Mouse (Mus musculus) neural tube, embryonic 11.5 days (tissue): ENCODE data around the gene Prpf4b. TPM values are rescaled to one million over a fixed set of nuclear protein-coding genes. Genes with fewer than 3 reads are reported as not detected.

Experiments used
- ATAC-seq: fragments of 200-750 bp; cut with Nextera tagmentation; 2 replicates; pipeline ENCODE4 v1.8.0; 2017; ENCODE audit warnings: moderate number of reproducible peaks, mild to moderate bottlenecking, moderate TSS enrichment, moderate library complexity; ENCODE audit not compliant: insufficient read depth, low FRiP score, low TSS enrichment
- DNase-seq: peaks from one replicate; pipeline ENCODE4 v3.0.0-alpha.2; 2015; ENCODE audit warnings: low spot score
- H3K27ac ChIP-seq: fragments of 300-500 bp; sonication (generic); 2 replicates; pipeline ENCODE4 v1.5.1; 2014; ENCODE audit warnings: low read depth, mild to moderate bottlenecking, low read length
- H3K27me3 ChIP-seq: fragments of 300-500 bp; sonication (generic); 2 replicates; pipeline ENCODE4 v1.6.1; 2014; ENCODE audit warnings: mild to moderate bottlenecking, low read length, mixed read lengths; ENCODE audit not compliant: control insufficient read depth, insufficient read depth
- H3K36me3 ChIP-seq: fragments of 300-500 bp; sonication (generic); 2 replicates; pipeline ENCODE4 v1.6.1; 2014; ENCODE audit warnings: mild to moderate bottlenecking, low read length, moderate library complexity, mixed read lengths; ENCODE audit not compliant: control insufficient read depth, insufficient read depth
- H3K4me1 ChIP-seq: fragments of 300-500 bp; sonication (generic); 2 replicates; pipeline ENCODE4 v1.6.1; 2014; ENCODE audit warnings: low read length, mixed read lengths; ENCODE audit not compliant: control insufficient read depth, insufficient read depth
- H3K4me2 ChIP-seq: fragments of 300-500 bp; sonication (generic); 2 replicates; pipeline ENCODE4 v1.6.1; 2014; ENCODE audit warnings: low read depth, mild to moderate bottlenecking, moderate library complexity
- H3K4me3 ChIP-seq: fragments of 300-500 bp; sonication (generic); 2 replicates; pipeline ENCODE4 v1.5.1; 2014; ENCODE audit warnings: low read depth, low read length
- H3K9ac ChIP-seq: fragments of 300-500 bp; sonication (generic); 2 replicates; pipeline ENCODE4 v1.6.1; 2014; ENCODE audit warnings: mild to moderate bottlenecking, low read length
- H3K9me3 ChIP-seq: fragments of 300-500 bp; sonication (generic); 2 replicates; pipeline ENCODE4 v1.6.1; 2016; ENCODE audit warnings: low read length; ENCODE audit not compliant: control insufficient read depth
- WGBS: fragments of 180-500 bp; shearing (Covaris S2); extraction: QIAGEN DNeasy Blood & Tissue Kit; methylation state at CpG from one replicate; pipeline ENCODE4 v1.1.7; 2014; 5-methylcytosine and 5-hydroxymethylcytosine counted together
- polyA plus RNA-seq: library from polyadenylated mRNA; unstranded; fragments of >200 nt; fragmentation: Nextera tagmentation; extraction: Ambion mirVana; gene quantifications from 2 replicates; pipeline ENCODE4 v1.2.1, GENCODE M21; 2014

Prpf4b gene
- polyA plus RNA-seq = 98.7 and 100.0 TPM in 2 replicates

- peak; percentile 82 for ATAC-seq
- peak; percentile 94 for DNase-seq
- Histone ChIP-seq H3K36me3 (no peaks in the 10 kb centered on the region), H3K4me2 (peak within 1 kb of the TSS; percentile 62), H3K27ac (peak within 1 kb of the TSS; percentile 96), H3K9me3 (no peaks in the 10 kb centered on the region), H3K4me3 (peak within 1 kb of the TSS; percentile 89), H3K9ac (peak within 1 kb of the TSS; percentile 94), H3K27me3 (no peaks in the 10 kb centered on the region), H3K4me1 (peaks cover 12% of the 10 kb centered on the region)
- WGBS = under 1% methylated on average over 40 of the region's 40 CpGs
Observed at GRCm38 (mm10) chr13:34875166-34875710, at the start of gene Prpf4b. TSS of gene Prpf4b (plus strand) at chr13:34875302.

- no peak for DNase-seq
- Histone ChIP-seq H3K27me3 (no peaks in the 10 kb centered on the region), H3K36me3 (no peaks in the 10 kb centered on the region), H3K9ac (no peak overlapping the region), H3K27ac (no peak overlapping the region), H3K4me3 (no peak overlapping the region), H3K4me2 (no peak overlapping the region), H3K9me3 (no peaks in the 10 kb centered on the region), H3K4me1 (peaks cover 3% of the 10 kb centered on the region; the same call in 1 of the 2 replicates)
- WGBS = 86% methylated on average over 3 of the region's 3 CpGs
- peak; percentile 58; the same call in 1 of the 2 replicates for ATAC-seq
Observed at GRCm38 (mm10) chr13:34826760-34827690, 48.1 kb upstream of the Prpf4b start.

- DNase-seq (no peak), ATAC-seq (no peak)
- WGBS = 79% methylated on average over 10 of the region's 10 CpGs
- no peak overlapping the region for H3K4me3 ChIP-seq
- no peaks in the 10 kb centered on the region for H3K36me3 ChIP-seq
- no peaks in the 10 kb centered on the region for H3K27me3 ChIP-seq
- H3K4me1 ChIP-seq = peaks cover 3% of the 10 kb centered on the region; the same call in 1 of the 2 replicates
- H3K4me2 ChIP-seq = no peak overlapping the region
- peak overlapping the region; percentile 53; the same call in 1 of the 2 replicates for H3K27ac ChIP-seq
- no peaks in the 10 kb centered on the region for H3K9me3 ChIP-seq
- H3K9ac ChIP-seq = no peak overlapping the region
Observed at GRCm38 (mm10) chr13:34827988-34828882, 46.9 kb upstream of the Prpf4b start.

- Histone ChIP-seq H3K9me3 (no peaks in the 10 kb centered on the region), H3K9ac (no peak overlapping the region), H3K4me2 (no peak overlapping the region), H3K4me1 (no peaks in the 10 kb centered on the region), H3K27ac (no peak overlapping the region), H3K4me3 (no peak overlapping the region), H3K36me3 (no peaks in the 10 kb centered on the region), H3K27me3 (no peaks in the 10 kb centered on the region)
- no peak for ATAC-seq
- no peak for DNase-seq
- 90% methylated on average over 4 of the region's 4 CpGs for WGBS
Observed at GRCm38 (mm10) chr13:34842851-34843250, 32.3 kb upstream of the Prpf4b start.

GRCm38 (mm10) chr13:34850759-34851158 is 24.3 kb upstream of the Prpf4b start:
- H3K36me3 ChIP-seq = no peaks in the 10 kb centered on the region
- H3K27ac ChIP-seq = no peak overlapping the region
- no peaks in the 10 kb centered on the region for H3K4me1 ChIP-seq
- H3K9me3 ChIP-seq = peaks cover 10% of the 10 kb centered on the region
- H3K27me3 ChIP-seq = no peaks in the 10 kb centered on the region
- WGBS = 88% methylated on average over 3 of the region's 3 CpGs
- H3K4me3 ChIP-seq = no peak overlapping the region
- DNase-seq (no peak), ATAC-seq (no peak)
- no peak overlapping the region for H3K4me2 ChIP-seq
- H3K9ac ChIP-seq = no peak overlapping the region

GRCm38 (mm10) chr13:34851191-34851784 is 23.8 kb upstream of the Prpf4b start:
- H3K4me2 ChIP-seq = no peak overlapping the region
- 66% methylated on average over 5 of the region's 5 CpGs for WGBS
- H3K9me3 ChIP-seq = peaks cover 10% of the 10 kb centered on the region
- H3K27me3 ChIP-seq = no peaks in the 10 kb centered on the region
- H3K27ac ChIP-seq = no peak overlapping the region
- H3K36me3 ChIP-seq = no peaks in the 10 kb centered on the region
- DNase-seq (no peak), ATAC-seq (no peak)
- no peak overlapping the region for H3K4me3 ChIP-seq
- no peak overlapping the region for H3K9ac ChIP-seq
- H3K4me1 ChIP-seq = no peaks in the 10 kb centered on the region

- no peak overlapping the region for H3K9ac ChIP-seq
- H3K4me3 ChIP-seq = no peak overlapping the region
- no peaks in the 10 kb centered on the region for H3K27me3 ChIP-seq
- ATAC-seq (no peak), DNase-seq (peak; percentile 23)
- H3K36me3 ChIP-seq = no peaks in the 10 kb centered on the region
- no peaks in the 10 kb centered on the region for H3K4me1 ChIP-seq
- peaks cover 10% of the 10 kb centered on the region for H3K9me3 ChIP-seq
- no peak overlapping the region for H3K27ac ChIP-seq
- H3K4me2 ChIP-seq = no peak overlapping the region
- 44% methylated on average over 2 of the region's 2 CpGs for WGBS
Observed at GRCm38 (mm10) chr13:34857526-34857925, 17.6 kb upstream of the Prpf4b start.

- Histone ChIP-seq H3K36me3 (no peaks in the 10 kb centered on the region), H3K4me3 (no peak overlapping the region), H3K9me3 (peaks cover 5% of the 10 kb centered on the region; the same call in 1 of the 2 replicates), H3K27ac (no peak overlapping the region), H3K27me3 (no peaks in the 10 kb centered on the region), H3K9ac (no peak overlapping the region), H3K4me1 (no peaks in the 10 kb centered on the region), H3K4me2 (no peak overlapping the region)
- DNase-seq = no peak
- WGBS = 86% methylated on average over 5 of the region's 5 CpGs
- no peak for ATAC-seq
Observed at GRCm38 (mm10) chr13:34859406-34859805, 15.7 kb upstream of the Prpf4b start.
